ENCODE assay signal across 10 mouse cellular contexts in the genomic region with DNA sequence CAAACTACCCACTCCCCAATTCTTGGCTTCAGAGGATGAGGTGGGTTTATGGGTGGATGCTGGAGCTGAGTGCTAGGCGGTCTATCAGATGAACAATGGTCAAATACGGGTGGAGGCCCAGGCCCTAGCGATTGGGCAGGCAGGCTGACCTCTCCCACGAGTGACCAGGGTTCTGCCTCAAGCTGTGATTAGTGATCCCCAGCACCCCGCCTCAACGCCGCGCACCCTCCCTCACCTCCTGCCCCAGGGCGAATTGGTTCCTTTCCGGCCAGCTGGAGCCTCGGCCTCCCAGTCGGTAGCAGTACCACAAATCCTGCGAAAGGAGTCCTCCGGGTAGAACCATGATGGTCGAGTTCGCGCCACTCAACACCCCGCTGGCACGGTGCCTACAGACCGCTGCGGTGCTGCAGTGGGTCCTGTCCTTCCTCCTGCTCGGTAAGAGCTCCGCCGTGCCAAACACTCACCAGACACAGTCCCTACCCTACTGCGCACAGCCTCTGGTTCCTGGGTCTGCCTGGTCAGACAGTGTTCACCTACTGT. TPM values are rescaled to one million over a fixed set of nuclear protein-coding genes. Genes with fewer than 3 reads are reported as not detected.
DNase-seq lines count a peak whose midpoint lies in the region; ATAC-seq lines count a peak whose summit lies in the region.
"Had no signal": no experiment of that assay in that cellular context is flagged by ENCODE, and none has a peak within 500 bp of the region (broad histone marks: within the 10 kb centered on the region; RNA-seq: fewer than 3 reads in every experiment).

A gene (minus strand): TSS at position 538 of the 540 bp plus-strand sequence.

- no peak for DNase-seq in heart, adult 8-10 months (ENCODE audit: low spot score)
- DNase-seq in embryonic facial prominence, embryonic 14.5 days (ENCODE audit: low spot score): peak; percentile 51
- no peak for DNase-seq in liver, embryonic 13.5 days
- DNase-seq in yolk sac, embryonic 10.5 days (ENCODE audit: low spot score): no peak
- no peak for DNase-seq in thymus, postnatal 36 days

- H3K4me2 ChIP-seq in heart, embryonic 12.5 days: peak within 1 kb of the TSS; percentile 77
- peak within 1 kb of the TSS; percentile 69 for H3K4me2 ChIP-seq in embryonic facial prominence, embryonic 14.5 days (ENCODE audit: low read depth, low read length)
- peak within 1 kb of the TSS; percentile 73 for H3K4me2 ChIP-seq in intestine, embryonic 15.5 days (replicated peaks)
- H3K4me2 ChIP-seq in liver, embryonic 13.5 days: peak within 1 kb of the TSS; percentile 28
- H3K4me2 ChIP-seq in neural tube, embryonic 13.5 days: peak within 1 kb of the TSS; percentile 64

- ATAC-seq in heart, embryonic 12.5 days (ENCODE audit: insufficient number of reproducible peaks, low FRiP score): 0 out of 2 replicates have a peak, but pooled peaks have one; percentile 48
- peak; percentile 71 for ATAC-seq in embryonic facial prominence, embryonic 14.5 days (ENCODE audit: low read depth)
- peak; percentile 46; the same call in 1 of the 2 replicates for ATAC-seq in intestine, embryonic 15.5 days
- ATAC-seq in liver, embryonic 13.5 days (ENCODE audit: low read depth): no peak
- ATAC-seq in neural tube, embryonic 13.5 days (ENCODE audit: low read depth): peak; percentile 75; the same call in 1 of the 2 replicates

- peaks cover 28% of the 10 kb centered on the region for H3K27me3 ChIP-seq in heart, embryonic 12.5 days (replicated peaks)
- H3K27me3 ChIP-seq in embryonic facial prominence, embryonic 14.5 days (replicated peaks; ENCODE audit: control insufficient read depth, insufficient read depth, low read length): no peaks in the 10 kb centered on the region
- no peaks in the 10 kb centered on the region for H3K27me3 ChIP-seq in intestine, embryonic 15.5 days (replicated peaks)
- H3K27me3 ChIP-seq in liver, embryonic 13.5 days: peaks cover 13% of the 10 kb centered on the region
- peaks cover 4% of the 10 kb centered on the region; the same call in 1 of the 2 replicates for H3K27me3 ChIP-seq in neural tube, embryonic 13.5 days

- WGBS in heart, embryonic 12.5 days: 4% methylated on average over 25 of the region's 25 CpGs
- WGBS in embryonic facial prominence, embryonic 14.5 days: 5% methylated on average over 20 of the region's 25 CpGs
- 4% methylated on average over 25 of the region's 25 CpGs for WGBS in intestine, embryonic 15.5 days
- 8% methylated on average over 25 of the region's 25 CpGs for WGBS in liver, embryonic 13.5 days (ENCODE audit: insufficient replicate concordance)
- WGBS in neural tube, embryonic 13.5 days: 5% methylated on average over 25 of the region's 25 CpGs

- no peaks in the 10 kb centered on the region for H3K36me3 ChIP-seq in heart, embryonic 12.5 days
- no peaks in the 10 kb centered on the region for H3K36me3 ChIP-seq in embryonic facial prominence, embryonic 14.5 days (ENCODE audit: control insufficient read depth, insufficient read depth, low read length)
- no peaks in the 10 kb centered on the region for H3K36me3 ChIP-seq in intestine, embryonic 15.5 days
- H3K36me3 ChIP-seq in liver, embryonic 13.5 days: no peaks in the 10 kb centered on the region
- no peaks in the 10 kb centered on the region for H3K36me3 ChIP-seq in neural tube, embryonic 13.5 days

- no peaks in the 10 kb centered on the region for H3K9me3 ChIP-seq in heart, embryonic 12.5 days (replicated peaks)
- H3K9me3 ChIP-seq in embryonic facial prominence, embryonic 14.5 days (ENCODE audit: control insufficient read depth, low read length): no peaks in the 10 kb centered on the region
- no peaks in the 10 kb centered on the region; the same call in 1 of the 2 replicates for H3K9me3 ChIP-seq in intestine, embryonic 15.5 days
- no peaks in the 10 kb centered on the region for H3K9me3 ChIP-seq in liver, embryonic 13.5 days (replicated peaks)
- no peaks in the 10 kb centered on the region for H3K9me3 ChIP-seq in neural tube, embryonic 13.5 days

- H3K4me1 ChIP-seq in heart, embryonic 12.5 days (replicated peaks): no peaks in the 10 kb centered on the region; the same call in 1 of the 2 replicates
- H3K4me1 ChIP-seq in embryonic facial prominence, embryonic 14.5 days (ENCODE audit: control insufficient read depth, insufficient read depth, low read length): 0 out of 2 replicates have a peak, but pooled peaks cover 5% of the 10 kb centered on the region
- H3K4me1 ChIP-seq in intestine, embryonic 15.5 days (replicated peaks): 0 out of 2 replicates have a peak, but pooled peaks cover 4% of the 10 kb centered on the region
- H3K4me1 ChIP-seq in liver, embryonic 13.5 days (replicated peaks): 0 out of 2 replicates have a peak, but pooled peaks cover 2% of the 10 kb centered on the region
- peaks cover 7% of the 10 kb centered on the region; the same call in 1 of the 2 replicates for H3K4me1 ChIP-seq in neural tube, embryonic 13.5 days (replicated peaks)

- H3K27ac ChIP-seq in heart, embryonic 12.5 days (ENCODE audit: poor library complexity, severe bottlenecking): no peak within 1 kb of the TSS
- no peak within 1 kb of the TSS for H3K27ac ChIP-seq in embryonic facial prominence, embryonic 14.5 days (replicated peaks; ENCODE audit: low read depth, low read length)
- H3K27ac ChIP-seq in intestine, embryonic 15.5 days: no peak within 1 kb of the TSS
- no peak within 1 kb of the TSS for H3K27ac ChIP-seq in liver, embryonic 13.5 days
- no peak within 1 kb of the TSS for H3K27ac ChIP-seq in neural tube, embryonic 13.5 days (replicated peaks)

- peak within 1 kb of the TSS; percentile 58 for H3K9ac ChIP-seq in heart, embryonic 12.5 days
- peak within 1 kb of the TSS; percentile 59 for H3K9ac ChIP-seq in embryonic facial prominence, embryonic 14.5 days (ENCODE audit: low read depth, low read length)
- H3K9ac ChIP-seq in intestine, embryonic 15.5 days: no peak within 1 kb of the TSS
- H3K9ac ChIP-seq in liver, embryonic 13.5 days: no peak within 1 kb of the TSS
- peak within 1 kb of the TSS; percentile 64 for H3K9ac ChIP-seq in neural tube, embryonic 13.5 days

- H3K4me3 ChIP-seq in heart, embryonic 12.5 days: peak within 1 kb of the TSS; percentile 43
- peak within 1 kb of the TSS; percentile 37 for H3K4me3 ChIP-seq in embryonic facial prominence, embryonic 14.5 days (ENCODE audit: low read depth, low read length)
- H3K4me3 ChIP-seq in intestine, embryonic 15.5 days (replicated peaks): peak within 1 kb of the TSS; percentile 29
- no peak within 1 kb of the TSS for H3K4me3 ChIP-seq in liver, embryonic 13.5 days (replicated peaks)
- peak within 1 kb of the TSS; percentile 36 for H3K4me3 ChIP-seq in neural tube, embryonic 13.5 days
- H3K4me3 ChIP-seq: erythroblast, embryonic 14.5 days had no signal

RNA-seq across cellular contexts. Expression of the gene that starts here (rescaled TPM):
- polyA plus RNA-seq in heart, embryonic 12.5 days (2016; fragmentation: Nextera tagmentation; extraction: Ambion mirVana): 0.10 TPM in 1 of 2 replicates, not detected in the other
- total RNA-seq in heart, adult 8-10 months (2022): not detected
- 0.40 and 0.73 TPM in 2 replicates for polyA plus RNA-seq in embryonic facial prominence, embryonic 14.5 days (2014; fragmentation: Nextera tagmentation; extraction: Ambion mirVana)
- 0.45 and 0.56 TPM in 2 replicates for polyA plus RNA-seq in intestine, embryonic 15.5 days (2015; fragmentation: Nextera tagmentation; extraction: Ambion mirVana)
- polyA plus RNA-seq in liver, embryonic 13.5 days (2015; fragmentation: Nextera tagmentation; extraction: Ambion mirVana): not detected in 2 replicates
- 0.53 and 0.84 TPM in 2 replicates for polyA plus RNA-seq in neural tube, embryonic 13.5 days (2015; fragmentation: Nextera tagmentation; extraction: Ambion mirVana)
- total RNA-seq: MEL had no signal
- polyA plus RNA-seq: erythroblast, embryonic 14.5 days had no signal

Comparison
In these comparisons a context has a peak if more than half of its experiments do, and no peak if none do; other contexts are left out.
1. Peak in ATAC-seq, H3K4me3 ChIP-seq, H3K9ac ChIP-seq and H3K4me2 ChIP-seq in heart, embryonic 12.5 days; RNA of the gene not detected or under 1 TPM.
2. Peak in DNase-seq, ATAC-seq, H3K4me3 ChIP-seq, H3K9ac ChIP-seq and H3K4me2 ChIP-seq in embryonic facial prominence, embryonic 14.5 days; RNA of the gene not detected or under 1 TPM.
3. Peak in ATAC-seq, H3K4me3 ChIP-seq and H3K4me2 ChIP-seq in intestine, embryonic 15.5 days; RNA of the gene not detected or under 1 TPM.
4. Peak in ATAC-seq, H3K4me3 ChIP-seq, H3K9ac ChIP-seq and H3K4me2 ChIP-seq in neural tube, embryonic 13.5 days; RNA of the gene not detected or under 1 TPM.